Mouse (Mus musculus): ENCODE data around the gene Hagh.

- TF ChIP-seq EP300 (IDR thresholded peaks at IDR 0.05; ENCODE audit: low read depth) (no peak), CTCF (IDR thresholded peaks at IDR 0.05; ENCODE audit: low read depth) (no peak)
Measured at GRCm38 (mm10) chr17:24891321-24891720, 51.4 kb downstream of the Hagh start.

Data from heart, postnatal 0 days (tissue).